Mouse (Mus musculus) stomach, embryonic 14.5 days (tissue): Measurements from ENCODE around the gene Ift22. TPM values are rescaled to one million over a fixed set of nuclear protein-coding genes. Genes with fewer than 3 reads are reported as not detected.
"Not testable (repeated sequence)": the region's sequence is repeated elsewhere in the genome, so short reads cannot be mapped to it uniquely, and the experiment has no call there.

Experiments used
- ATAC-seq: fragments of 200-750 bp; cut with Nextera tagmentation; 2 replicates; pipeline ENCODE4 v1.8.0; 2017; ENCODE audit warnings: low read depth, moderate TSS enrichment; ENCODE audit not compliant: insufficient number of reproducible peaks, insufficient read depth, low FRiP score
- H3K27ac ChIP-seq: fragments of 300-500 bp; sonication (generic); 2 replicates; pipeline ENCODE4 v1.5.1; 2014; ENCODE audit warnings: mild to moderate bottlenecking, low read length, moderate library complexity, mixed read lengths
- H3K27me3 ChIP-seq: fragments of 300-500 bp; sonication (generic); 2 replicates; pipeline ENCODE4 v1.6.1; 2014; ENCODE audit warnings: low read length, control low read depth, mixed read lengths; ENCODE audit not compliant: control insufficient read depth, insufficient read depth
- H3K36me3 ChIP-seq: fragments of 300-500 bp; sonication (generic); 2 replicates; pipeline ENCODE4 v1.6.1; 2014; ENCODE audit warnings: mild to moderate bottlenecking, control low read depth, low read length, moderate library complexity, mixed read lengths; ENCODE audit not compliant: control insufficient read depth, insufficient read depth
- H3K4me1 ChIP-seq: fragments of 300-500 bp; sonication (generic); 2 replicates; pipeline ENCODE4 v1.6.1; 2014; ENCODE audit warnings: low read length, control low read depth, mixed read lengths; ENCODE audit not compliant: control insufficient read depth, insufficient read depth
- H3K4me2 ChIP-seq: fragments of 300-500 bp; sonication (generic); replicated peaks from 2 replicates; pipeline ENCODE4 v1.6.1; 2014; ENCODE audit warnings: low read depth, low read length, control low read depth
- H3K4me3 ChIP-seq: fragments of 300-500 bp; sonication (generic); 2 replicates; pipeline ENCODE4 v1.5.1; 2014; ENCODE audit warnings: low read depth, low read length, control low read depth
- H3K9ac ChIP-seq: fragments of 300-500 bp; sonication (generic); replicated peaks from 2 replicates; pipeline ENCODE4 v1.6.1; 2014; ENCODE audit warnings: low read depth, mild to moderate bottlenecking, control low read depth, low read length, moderate library complexity, mixed read lengths
- H3K9me3 ChIP-seq: fragments of 300-500 bp; sonication (generic); 2 replicates; pipeline ENCODE4 v1.6.1; 2016; ENCODE audit warnings: low read depth, low read length, control low read depth; ENCODE audit not compliant: control insufficient read depth
- WGBS: fragments of 180-500 bp; shearing (Covaris S2); extraction: QIAGEN DNeasy Blood & Tissue Kit; methylation state at CpG from one replicate; pipeline ENCODE4 v1.1.7; 2014; 5-methylcytosine and 5-hydroxymethylcytosine counted together
- polyA plus RNA-seq: library from polyadenylated mRNA; unstranded; fragments of >200 nt; fragmentation: Nextera tagmentation; extraction: Ambion mirVana; gene quantifications from 2 replicates; pipeline ENCODE4 v1.2.1, GENCODE M21; 2014

The Ift22 gene
- polyA plus RNA-seq, 1 experiment from 2014 or later: 75.1 TPM

DNA sequence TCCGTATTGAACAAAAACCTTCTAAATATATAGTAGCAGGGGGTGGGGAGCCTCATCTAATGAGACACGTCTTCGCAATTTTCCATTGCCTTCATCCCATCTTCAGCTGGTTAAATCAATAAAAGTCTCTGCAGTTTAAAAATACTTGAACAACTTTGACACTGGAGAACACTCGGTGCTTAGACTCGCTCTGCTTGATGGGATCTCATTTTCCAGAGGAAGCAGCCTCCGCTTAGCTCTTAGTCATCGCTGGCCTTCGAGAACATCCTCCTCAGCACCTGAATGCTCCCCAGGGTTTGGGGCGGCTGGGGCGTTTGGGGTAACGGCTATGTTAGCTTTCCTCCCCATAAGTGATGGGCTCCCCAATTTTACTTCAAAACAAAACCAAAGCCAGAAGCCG lies 37.1 kb downstream of the Ift22 start:
- WGBS: 76% methylated on average over 12 of the region's 12 CpGs
- Histone ChIP-seq H3K9ac (no peak overlapping the region), H3K4me3 (no peak overlapping the region), H3K9me3 (no peaks in the 10 kb centered on the region), H3K36me3 (no peaks in the 10 kb centered on the region), H3K27ac (no peak overlapping the region), H3K4me2 (no peak overlapping the region), H3K4me1 (no peaks in the 10 kb centered on the region), H3K27me3 (no peaks in the 10 kb centered on the region)
- no peak for ATAC-seq

DNA sequence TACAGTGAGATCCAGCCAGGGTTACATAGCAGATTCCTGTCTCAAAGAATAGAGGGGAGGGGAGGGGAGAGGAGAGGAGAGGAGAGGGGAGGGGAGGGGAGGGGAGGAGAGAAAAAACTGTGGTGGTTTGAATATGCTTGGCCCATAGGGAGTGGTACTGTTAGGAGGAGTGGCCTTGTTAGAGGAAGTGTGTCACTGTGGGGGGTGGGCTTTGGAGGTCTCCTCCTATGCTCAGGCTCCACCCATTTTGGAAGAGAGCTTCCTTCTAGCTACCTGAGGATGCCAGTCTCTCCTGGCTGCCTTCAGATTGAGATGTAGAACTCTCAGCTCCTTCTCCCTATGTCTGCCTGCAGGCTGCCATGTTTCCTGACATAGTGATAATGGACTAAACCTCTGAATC lies 39.9 kb downstream of the Ift22 start:
- Histone ChIP-seq H3K36me3 (no peaks in the 10 kb centered on the region), H3K9me3 (no peaks in the 10 kb centered on the region), H3K4me2 (no peak overlapping the region), H3K27ac (no peak overlapping the region), H3K4me3 (no peak overlapping the region), H3K27me3 (no peaks in the 10 kb centered on the region), H3K9ac (no peak overlapping the region), H3K4me1 (no peaks in the 10 kb centered on the region)
- no peak for ATAC-seq

DNA sequence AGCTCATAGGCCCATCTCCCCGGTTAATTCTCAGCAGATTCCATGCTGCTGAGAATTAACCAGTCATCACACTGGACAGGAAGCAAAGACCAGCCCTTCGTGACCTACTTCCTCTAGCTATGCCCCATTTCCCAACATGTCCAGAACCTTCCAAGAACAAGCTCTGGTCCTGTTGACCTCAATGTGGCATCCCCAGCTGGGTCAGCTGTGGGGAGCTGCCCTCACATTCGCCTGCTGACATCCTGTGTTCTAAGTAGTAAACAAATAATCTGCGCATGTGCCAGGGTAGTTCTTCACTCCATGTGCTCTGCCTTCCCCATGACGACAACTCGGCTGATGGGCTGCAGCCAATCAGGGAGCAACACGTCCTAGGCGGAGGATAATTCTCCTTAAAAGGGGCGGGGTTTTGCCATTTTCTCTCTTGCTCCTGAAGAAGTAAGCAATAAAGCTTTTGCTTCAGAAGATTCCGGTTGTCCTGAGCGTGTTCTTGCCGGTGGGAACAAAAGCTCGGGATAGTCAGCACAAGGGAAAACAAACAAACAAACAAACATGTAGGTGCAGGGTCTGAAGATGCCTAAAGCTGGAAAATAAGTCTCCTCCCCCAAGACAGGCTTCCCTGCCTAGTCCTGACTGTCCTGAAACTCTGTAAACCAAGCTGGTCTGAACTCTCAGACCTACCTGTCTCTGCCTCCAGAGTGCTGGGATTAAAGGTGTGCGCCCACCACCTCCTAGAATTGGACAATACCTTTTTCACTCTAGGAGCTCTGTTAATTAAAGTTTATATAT lies 41.8 kb downstream of the Ift22 start:
- H3K27me3 ChIP-seq, H3K9me3 ChIP-seq, H3K4me1 ChIP-seq, H3K27ac ChIP-seq, ATAC-seq, H3K4me2 ChIP-seq, H3K4me3 ChIP-seq, H3K9ac ChIP-seq, H3K36me3 ChIP-seq: not testable (repeated sequence)
- WGBS: 80% methylated on average over 14 of the region's 14 CpGs

DNA sequence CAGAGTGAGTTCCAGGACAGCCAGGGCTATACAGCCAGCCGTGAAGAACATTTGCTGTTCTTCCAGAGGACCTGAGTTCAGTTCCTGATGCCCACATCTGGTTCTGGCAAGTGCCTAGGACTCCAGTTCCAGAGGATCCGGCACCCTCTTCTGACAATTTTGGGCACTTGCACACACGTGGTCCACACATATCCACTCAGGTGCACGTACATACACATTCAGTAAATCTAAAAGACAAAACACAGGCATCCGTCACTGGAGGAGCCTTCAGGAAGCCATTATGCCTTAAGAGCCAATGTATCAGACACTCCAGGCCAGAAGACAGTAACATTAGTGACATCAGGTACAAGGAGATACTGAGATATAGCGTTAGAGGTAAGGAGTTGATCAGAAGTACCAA lies 42.6 kb downstream of the Ift22 start:
- no peak for ATAC-seq
- 87% methylated on average over 6 of the region's 6 CpGs for WGBS
- no peak overlapping the region for H3K27ac ChIP-seq
- no peak overlapping the region for H3K4me3 ChIP-seq
- peaks cover 6% of the 10 kb centered on the region for H3K4me1 ChIP-seq
- H3K27me3 ChIP-seq: no peaks in the 10 kb centered on the region
- H3K9me3 ChIP-seq: no peaks in the 10 kb centered on the region
- 0 out of 2 replicates have a peak, but pooled peaks cover 2% of the 10 kb centered on the region for H3K36me3 ChIP-seq
- H3K4me2 ChIP-seq: no peak overlapping the region
- no peak overlapping the region for H3K9ac ChIP-seq

DNA sequence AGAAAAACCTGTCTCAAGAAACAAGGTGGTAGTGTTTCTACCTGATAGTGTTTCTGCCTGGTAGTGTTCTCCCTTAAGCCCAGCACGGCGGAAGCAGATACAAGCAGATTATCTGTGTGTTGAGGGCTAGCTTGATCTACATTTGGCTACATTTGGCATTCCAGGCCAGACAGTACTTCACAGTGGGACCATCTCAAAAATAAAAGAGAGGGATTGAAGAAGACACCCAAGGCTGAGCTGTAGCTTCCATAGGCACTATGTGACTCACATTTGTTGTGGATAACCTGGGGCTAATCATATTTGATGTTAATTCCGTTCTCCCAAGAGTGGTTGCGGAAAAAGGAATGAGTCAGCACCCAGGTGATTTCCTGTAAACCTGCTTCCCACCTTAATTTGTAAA lies 44.2 kb downstream of the Ift22 start:
- H3K9ac ChIP-seq: no peak overlapping the region
- H3K27ac ChIP-seq: no peak overlapping the region
- no peak for ATAC-seq
- WGBS: 81% methylated on average over 4 of the region's 4 CpGs
- H3K4me3 ChIP-seq: no peak overlapping the region
- no peaks in the 10 kb centered on the region for H3K9me3 ChIP-seq
- H3K4me1 ChIP-seq: peaks cover 6% of the 10 kb centered on the region
- H3K4me2 ChIP-seq: no peak overlapping the region
- no peaks in the 10 kb centered on the region for H3K27me3 ChIP-seq
- 0 out of 2 replicates have a peak, but pooled peaks cover 4% of the 10 kb centered on the region for H3K36me3 ChIP-seq

DNA sequence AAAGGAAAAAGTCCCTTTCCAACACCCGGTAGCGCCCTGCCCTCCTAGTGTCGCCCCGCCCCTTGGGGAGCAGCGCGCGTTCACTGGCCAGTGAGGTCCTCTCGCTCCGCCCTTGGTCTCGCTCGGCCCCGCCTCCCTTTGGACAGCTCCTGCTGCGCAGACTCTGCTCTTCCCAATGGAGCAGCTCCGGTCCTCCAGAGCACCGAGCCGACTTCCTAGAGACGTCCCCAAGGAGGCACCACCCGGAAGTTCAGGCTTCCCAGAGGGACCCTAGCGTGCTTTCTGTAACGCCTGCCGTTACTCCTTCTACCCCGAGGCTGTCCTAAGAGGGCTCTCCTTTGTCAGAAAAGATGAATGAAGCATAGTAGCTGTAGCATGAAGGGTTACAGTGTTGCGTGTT lies 45.1 kb downstream of the Ift22 start, which contains the start of gene Fis1:
Gene Fis1, plus strand, starts transcription at position 261 of the 400 bp plus-strand sequence.
- Histone ChIP-seq H3K4me3 (peak within 1 kb of the TSS; percentile 57), H3K9me3 (no peaks in the 10 kb centered on the region), H3K27me3 (no peaks in the 10 kb centered on the region), H3K4me1 (peaks cover 6% of the 10 kb centered on the region), H3K27ac (no peak within 1 kb of the TSS), H3K9ac (peak within 1 kb of the TSS; percentile 81), H3K4me2 (peak within 1 kb of the TSS; percentile 79), H3K36me3 (0 out of 2 replicates have a peak, but pooled peaks cover 4% of the 10 kb centered on the region)
- under 1% methylated on average over 23 of the region's 23 CpGs for WGBS
- peak; percentile 99 for ATAC-seq

DNA sequence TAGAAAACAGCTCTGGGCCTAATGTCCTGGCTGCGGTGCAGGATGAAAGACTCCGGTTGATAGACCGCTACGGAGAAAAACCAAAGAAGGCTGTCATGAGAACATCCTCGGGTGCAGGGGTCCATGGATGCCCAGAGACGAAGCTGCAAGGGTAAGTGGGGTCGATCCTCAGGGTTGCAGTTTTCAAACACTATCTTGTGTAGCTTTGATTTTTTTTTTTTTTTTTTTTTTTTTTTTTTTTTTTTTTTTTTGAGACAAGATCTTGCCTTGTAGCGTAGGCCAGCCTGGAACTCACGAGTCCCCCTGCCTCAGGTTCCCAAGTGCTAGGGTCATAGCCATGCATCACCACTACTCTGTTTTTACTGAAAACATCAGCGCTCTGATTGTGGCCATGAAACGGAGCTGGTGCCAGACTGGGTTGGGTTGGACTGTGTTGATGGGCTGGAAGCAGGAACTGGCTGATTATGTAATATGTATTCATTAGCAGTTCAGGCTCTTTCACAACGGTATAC lies 45.5 kb downstream of the Ift22 start:
- ATAC-seq: peak; percentile 19; the same call in 1 of the 2 replicates
- peak overlapping the region; percentile 81 for H3K9ac ChIP-seq
- no peak overlapping the region for H3K27ac ChIP-seq

DNA sequence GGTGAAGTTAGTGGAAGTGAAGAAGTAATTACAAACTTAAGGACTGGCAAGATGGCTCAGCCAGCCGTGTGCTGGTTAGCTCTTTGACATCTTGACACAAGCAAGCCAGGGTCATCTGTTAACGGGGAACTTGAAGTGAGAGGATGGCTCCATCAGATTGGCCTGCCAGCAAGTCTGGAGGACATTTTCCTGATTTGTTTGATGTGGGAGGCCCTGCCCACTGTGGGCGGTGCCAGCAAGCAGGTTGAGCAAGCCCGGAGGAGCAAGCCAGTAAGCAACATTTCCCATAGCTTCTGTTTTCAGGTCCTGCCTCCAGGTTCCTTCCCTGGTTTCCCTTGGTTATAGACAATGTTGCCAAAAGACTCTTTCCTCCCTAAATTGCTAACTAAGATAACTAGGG lies 47.7 kb downstream of the Ift22 start:
- Histone ChIP-seq H3K4me1 (peaks cover 14% of the 10 kb centered on the region), H3K9ac (no peak overlapping the region), H3K27me3 (no peaks in the 10 kb centered on the region), H3K9me3 (no peaks in the 10 kb centered on the region), H3K4me2 (no peak overlapping the region), H3K36me3 (0 out of 2 replicates have a peak, but pooled peaks cover 4% of the 10 kb centered on the region), H3K4me3 (no peak overlapping the region), H3K27ac (no peak overlapping the region)
- ATAC-seq: no peak
- WGBS: 80% methylated on average over 4 of the region's 4 CpGs

More for the DNA sequence above, 45.5 kb downstream of the Ift22 start:
- Histone ChIP-seq H3K9me3 (no peaks in the 10 kb centered on the region), H3K27me3 (no peaks in the 10 kb centered on the region), H3K36me3 (0 out of 2 replicates have a peak, but pooled peaks cover 4% of the 10 kb centered on the region), H3K4me1 (peaks cover 7% of the 10 kb centered on the region), H3K4me2 (peak overlapping the region; percentile 79), H3K4me3 (peak overlapping the region; percentile 57)
- 5% methylated on average over 12 of the region's 12 CpGs for whole genome bisulfite sequencing
